24 mouse cellular contexts compared by ENCODE assay signal in the genomic region with DNA sequence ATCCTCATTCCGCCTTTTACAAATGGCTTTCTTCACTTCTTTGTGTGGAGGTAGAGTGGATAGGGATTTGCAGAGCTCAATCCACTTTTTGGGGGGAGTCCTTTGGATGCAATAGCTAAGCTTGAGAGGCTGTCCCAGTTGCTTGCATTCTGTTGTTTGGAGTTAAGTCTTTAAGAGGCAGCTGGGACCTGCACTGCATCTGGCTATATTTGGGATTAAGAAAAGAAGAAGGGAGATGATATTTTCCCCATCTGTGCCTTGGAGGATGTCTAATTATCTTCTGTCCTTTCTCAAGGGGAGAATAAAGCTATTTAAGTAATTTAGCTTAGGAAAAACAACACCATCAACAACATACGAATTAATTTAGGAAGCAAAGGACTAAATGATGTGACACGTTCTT.
"Had no signal": no experiment of that assay in that cellular context is flagged by ENCODE, and none has a peak within 500 bp of the region (broad histone marks: within the 10 kb centered on the region; RNA-seq: fewer than 3 reads in every experiment).

No protein-coding gene starts in this region.

- H3K4me1 ChIP-seq: heart, embryonic 13.5 days; heart, embryonic 15.5 days; kidney, embryonic 15.5 days; limb, embryonic 13.5 days; limb, embryonic 15.5 days; liver, embryonic 12.5 days had no signal

- H3K4me3 ChIP-seq: gastrocnemius, adult 2 months; heart, adult 2 months; heart, embryonic 13.5 days; heart, embryonic 15.5 days; hindbrain, embryonic 13.5 days; hindbrain, embryonic 15.5 days; kidney, embryonic 15.5 days; limb, embryonic 13.5 days; limb, embryonic 15.5 days; liver, embryonic 12.5 days had no signal

- DNase-seq: gastrocnemius, adult 2 months; gastrocnemius, postnatal 10 days; gastrocnemius, postnatal 25 days; heart, adult 11 months; heart, adult 2 months; heart, postnatal 14 days; heart, postnatal 36 days; kidney, adult 11 months; kidney, adult 2 months; kidney, adult 9 months; kidney, postnatal 14 days; kidney, postnatal 36 days; left cerebral cortex, postnatal 4 days had no signal

- H3K27ac ChIP-seq: gastrocnemius, adult 2 months; heart, adult 2 months; heart, embryonic 13.5 days; heart, embryonic 15.5 days; hindbrain, embryonic 13.5 days; hindbrain, embryonic 15.5 days; hindbrain, postnatal 0 days; kidney, embryonic 15.5 days; kidney, postnatal 0 days; limb, embryonic 13.5 days; limb, embryonic 15.5 days; liver, embryonic 12.5 days; liver, embryonic 14.5 days had no signal
